Mouse (Mus musculus) liver, postnatal 0 days (tissue): ENCODE measurements at regions not wholly inside any gene's neighbourhood (a gene's known extent, or its start where the extent isn't known, plus 50 kb on each side); places are given as distances from the start of the nearest gene placed in this dataset.

Source experiments
- ATAC-seq: fragments of 200-750 bp; cut with Nextera tagmentation; 2 replicates; pipeline ENCODE4 v1.8.0; 2017; ENCODE audit warnings: mild to moderate bottlenecking, moderate library complexity
- DNase-seq: peaks from one replicate; pipeline ENCODE4 v3.0.0-alpha.2; 2016
- H3K27ac ChIP-seq: fragments of 300-500 bp; sonication (generic); 2 replicates; pipeline ENCODE4 v1.5.1; 2014; ENCODE audit warnings: antibody characterized with exemption, moderate library complexity, mild to moderate bottlenecking, low read depth
- H3K27me3 ChIP-seq: fragments of 300-500 bp; sonication (generic); 2 replicates; pipeline ENCODE4 v1.6.1; 2014; ENCODE audit warnings: low read length, control low read depth, mixed read lengths; ENCODE audit not compliant: insufficient read depth
- H3K36me3 ChIP-seq: fragments of 300-500 bp; sonication (generic); replicated peaks from 2 replicates; pipeline ENCODE4 v1.6.1; 2014; ENCODE audit warnings: mild to moderate bottlenecking, control low read depth, low read length, moderate library complexity, mixed read lengths; ENCODE audit not compliant: insufficient read depth
- H3K4me1 ChIP-seq: fragments of 300-500 bp; sonication (generic); 2 replicates; pipeline ENCODE4 v1.6.1; 2014; ENCODE audit warnings: antibody characterized with exemption, mild to moderate bottlenecking, control low read depth; ENCODE audit not compliant: insufficient read depth
- H3K4me2 ChIP-seq: fragments of 300-500 bp; sonication (generic); 2 replicates; pipeline ENCODE4 v1.6.1; 2014; ENCODE audit warnings: low read depth, mild to moderate bottlenecking, low read length, moderate library complexity, mixed read lengths
- H3K4me3 ChIP-seq: fragments of 300-500 bp; sonication (generic); 2 replicates; pipeline ENCODE4 v1.5.1; 2014; ENCODE audit warnings: low read depth, low read length
- H3K9ac ChIP-seq: fragments of 300-500 bp; sonication (generic); replicated peaks from 2 replicates; pipeline ENCODE4 v1.6.1; 2014; ENCODE audit warnings: mild to moderate bottlenecking, moderate library complexity
- H3K9me3 ChIP-seq: fragments of 300-500 bp; sonication (generic); 2 replicates; pipeline ENCODE4 v1.6.1; 2016; ENCODE audit warnings: mild to moderate bottlenecking, control low read depth, low read length, mixed read lengths
- CTCF ChIP-seq: sonication (generic); IDR thresholded peaks from 2 replicates; pipeline ENCODE4 v1.5.1; 2016; ENCODE audit warnings: antibody characterized with exemption, low read depth
- EP300 ChIP-seq: IDR thresholded peaks from 2 replicates; pipeline ENCODE4 v1.6.1; 2016; ENCODE audit warnings: antibody characterized with exemption, low read depth, mild to moderate bottlenecking
- WGBS: fragments of 180-500 bp; shearing (Covaris S2); extraction: QIAGEN DNeasy Blood & Tissue Kit; methylation state at CpG from one replicate; pipeline ENCODE4 v1.1.7; 2014; ENCODE audit not compliant: insufficient replicate concordance; 5-methylcytosine and 5-hydroxymethylcytosine counted together

- H3K9ac ChIP-seq = no peak overlapping the region
- no peak overlapping the region for H3K4me3 ChIP-seq
- WGBS = 68% methylated on average over 11 of the region's 11 CpGs
- H3K36me3 ChIP-seq = no peaks in the 10 kb centered on the region
- no peak for ATAC-seq
- TF ChIP-seq EP300 = no peak
- TF ChIP-seq CTCF = no peak
- H3K4me2 ChIP-seq = no peak overlapping the region
- no peaks in the 10 kb centered on the region for H3K9me3 ChIP-seq
- no peak overlapping the region for H3K27ac ChIP-seq
- H3K27me3 ChIP-seq = no peaks in the 10 kb centered on the region
- H3K4me1 ChIP-seq = no peaks in the 10 kb centered on the region
- DNase-seq = no peak
Observed at GRCm38 (mm10) chr10:22921035-22921965, 101.3 kb upstream of the Tcf21 start.

GRCm38 (mm10) chr10:22919869-22920268 is 99.9 kb upstream of the Tcf21 start:
- DNase-seq (no peak), ATAC-seq (no peak)
- Histone ChIP-seq H3K4me1 (no peaks in the 10 kb centered on the region), H3K4me2 (no peak overlapping the region), H3K9ac (no peak overlapping the region), H3K4me3 (no peak overlapping the region), H3K27ac (no peak overlapping the region), H3K27me3 (no peaks in the 10 kb centered on the region), H3K9me3 (no peaks in the 10 kb centered on the region), H3K36me3 (no peaks in the 10 kb centered on the region)
- TF ChIP-seq EP300 = no peak
- TF ChIP-seq CTCF = no peak
- 45% methylated on average over 1 of the region's 1 CpGs for WGBS

- ATAC-seq = no peak
- H3K27me3 ChIP-seq = no peaks in the 10 kb centered on the region
- H3K4me2 ChIP-seq = no peak overlapping the region
- no peaks in the 10 kb centered on the region for H3K36me3 ChIP-seq
- no peak overlapping the region for H3K9ac ChIP-seq
- no peak overlapping the region for H3K27ac ChIP-seq
- H3K4me1 ChIP-seq = no peaks in the 10 kb centered on the region
- 89% methylated on average over 1 of the region's 1 CpGs for WGBS
- TF ChIP-seq EP300 = no peak
- no peak for TF ChIP-seq CTCF
- H3K9me3 ChIP-seq = no peaks in the 10 kb centered on the region
- no peak overlapping the region for H3K4me3 ChIP-seq
- no peak for DNase-seq
Observed at GRCm38 (mm10) chr10:22917797-22918196, 97.8 kb upstream of the Tcf21 start.

- H3K27ac ChIP-seq = no peak overlapping the region
Observed at GRCm38 (mm10) chr10:22915785-22916514, 96.0 kb upstream of the Tcf21 start.

GRCm38 (mm10) chr10:22913112-22913511 is 93.1 kb upstream of the Tcf21 start:
- 74% methylated on average over 1 of the region's 1 CpGs for WGBS
- no peak for ATAC-seq
- no peaks in the 10 kb centered on the region for H3K27me3 ChIP-seq
- no peak overlapping the region for H3K9ac ChIP-seq
- H3K4me2 ChIP-seq = no peak overlapping the region
- TF ChIP-seq EP300 (no peak), CTCF (no peak)
- no peaks in the 10 kb centered on the region for H3K36me3 ChIP-seq
- no peaks in the 10 kb centered on the region for H3K4me1 ChIP-seq
- H3K9me3 ChIP-seq = no peaks in the 10 kb centered on the region
- H3K27ac ChIP-seq = no peak overlapping the region
- no peak overlapping the region for H3K4me3 ChIP-seq
- DNase-seq = no peak

More at GRCm38 (mm10) chr10:22915785-22916514, 96.0 kb upstream of the Tcf21 start:
- TF ChIP-seq CTCF = no peak
- no peak for TF ChIP-seq EP300
- no peak overlapping the region for H3K9ac ChIP-seq
- no peak overlapping the region for H3K4me3 ChIP-seq
- DNase-seq (no peak), ATAC-seq (no peak)
- no peaks in the 10 kb centered on the region for H3K27me3 ChIP-seq
- no peak overlapping the region for H3K4me2 ChIP-seq
- no peaks in the 10 kb centered on the region for H3K4me1 ChIP-seq
- 63% methylated on average over 6 of the region's 6 CpGs for WGBS
- H3K9me3 ChIP-seq = no peaks in the 10 kb centered on the region
- no peaks in the 10 kb centered on the region for H3K36me3 ChIP-seq

GRCm38 (mm10) chr10:22908640-22909039 is 88.7 kb upstream of the Tcf21 start:
- DNase-seq (no peak), ATAC-seq (no peak)
- TF ChIP-seq CTCF (no peak), EP300 (no peak)
- Histone ChIP-seq H3K9ac (no peak overlapping the region), H3K4me1 (no peaks in the 10 kb centered on the region), H3K9me3 (no peaks in the 10 kb centered on the region), H3K36me3 (no peaks in the 10 kb centered on the region), H3K4me2 (no peak overlapping the region), H3K27me3 (no peaks in the 10 kb centered on the region), H3K4me3 (no peak overlapping the region), H3K27ac (no peak overlapping the region)
- 59% methylated on average over 6 of the region's 6 CpGs for WGBS
